Mouse (Mus musculus) gastrocnemius, postnatal 10 days (tissue): Measurements from ENCODE around the gene Tkt. TPM values are rescaled to one million over a fixed set of nuclear protein-coding genes. Genes with fewer than 3 reads are reported as not detected.

Source experiments
- DNase-seq: peaks from one replicate; pipeline ENCODE4 v3.0.0; 2021; ENCODE audit warnings: mixed read lengths
- microRNA-seq, 2 experiments: library from miRNA; unstranded; fragments of <30 nt; microRNA quantifications; one replicate each; pipeline ENCODE4 v1.2.0; 2021
- total RNA-seq, 2 experiments: library from RNA; stranded (reverse); gene quantifications; 2 replicates each; pipeline ENCODE4 v1.2.3; 2021

The Tkt gene
- total RNA-seq, 2 experiments from 2014 or later, result 30.1 to 37.1 TPM

DNA sequence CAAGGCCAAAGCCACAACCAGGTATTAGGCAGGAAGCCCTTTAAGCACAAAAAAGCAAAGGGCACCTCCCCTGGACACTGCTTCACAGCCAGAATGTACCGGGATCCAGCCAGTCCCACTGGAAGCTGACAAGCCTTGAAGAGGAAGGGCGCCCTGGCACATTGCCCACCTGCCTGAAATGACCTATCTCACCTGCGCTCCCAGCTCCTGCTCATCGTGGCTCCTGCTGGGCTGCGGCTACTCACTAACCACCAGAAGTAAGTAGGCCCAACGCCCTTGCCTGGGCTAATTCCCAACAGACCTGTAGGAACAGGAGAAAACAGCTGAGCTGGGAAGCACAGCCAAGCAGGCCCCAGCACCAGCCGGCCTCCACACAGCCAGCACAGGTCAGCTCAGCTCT, 74.0 kb downstream of the Tkt start:
- DNase-seq, result peak; percentile 22

DNA sequence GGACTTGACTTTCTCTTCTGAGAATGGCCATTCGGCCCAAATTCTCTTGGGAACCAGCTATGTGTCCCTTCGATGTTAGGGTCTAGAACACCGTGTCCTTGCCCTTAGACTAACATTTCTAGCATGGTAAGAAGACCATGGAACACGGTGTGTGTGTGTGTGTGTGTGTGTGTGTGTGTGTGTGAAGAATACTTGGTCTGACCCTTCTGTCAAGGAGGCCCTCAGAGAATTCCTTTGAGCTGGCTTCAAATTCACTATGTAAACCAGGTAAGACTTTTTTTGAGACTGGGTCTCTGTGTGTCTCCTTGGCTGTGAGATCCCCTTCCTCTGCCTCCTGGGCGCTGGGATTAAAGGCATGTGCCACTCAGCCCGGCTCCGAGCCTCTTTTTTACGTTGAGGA, 74.4 kb downstream of the Tkt start:
- DNase-seq, result no peak

Small RNA genes within 50 kb of the gene (microRNA-seq; reads per million reads assigned to microRNA genes)
- 0.32 to 0.75 reads per million in 2 experiments for gene Mir3076

Other genes starting within 250 kb of the Tkt start
- gene Dcp1a, start 68.8 kb upstream of the Tkt start, total RNA-seq, result 10 to 100 TPM; 10.7 to 14.3 TPM
- 1 to 10 TPM; 1.2 to 1.4 TPM for gene Cacna1d, start 56.9 kb upstream of the Tkt start, total RNA-seq
- 10 to 100 TPM; 10.9 to 18.6 TPM for gene Prkcd, start 77.9 kb downstream of the Tkt start, total RNA-seq
- gene Rft1, start 106.0 kb downstream of the Tkt start, total RNA-seq, result 1 to 10 TPM; 6.4 to 7.3 TPM
- gene Sfmbt1, start 166.5 kb downstream of the Tkt start, total RNA-seq, result 10 to 100 TPM in 1 of 2 experiments, 1 to 10 TPM in 1; 9.7 to 12.7 TPM